Mouse (Mus musculus) effector memory CD4-positive, alpha-beta T cell, adult 5 months (primary cell): ENCODE data around the gene Rgs19. TPM values are rescaled to one million over a fixed set of nuclear protein-coding genes. Genes with fewer than 3 reads are reported as not detected.

Experiments used
- polyA plus RNA-seq: library from polyadenylated mRNA; unstranded; fragments of 100-300 nt; shearing (Covaris generic); gene quantifications from one replicate; pipeline ENCODE4 v1.2.1, GENCODE M21; 2017

Rgs19 gene
- 102 TPM for polyA plus RNA-seq

DNA sequence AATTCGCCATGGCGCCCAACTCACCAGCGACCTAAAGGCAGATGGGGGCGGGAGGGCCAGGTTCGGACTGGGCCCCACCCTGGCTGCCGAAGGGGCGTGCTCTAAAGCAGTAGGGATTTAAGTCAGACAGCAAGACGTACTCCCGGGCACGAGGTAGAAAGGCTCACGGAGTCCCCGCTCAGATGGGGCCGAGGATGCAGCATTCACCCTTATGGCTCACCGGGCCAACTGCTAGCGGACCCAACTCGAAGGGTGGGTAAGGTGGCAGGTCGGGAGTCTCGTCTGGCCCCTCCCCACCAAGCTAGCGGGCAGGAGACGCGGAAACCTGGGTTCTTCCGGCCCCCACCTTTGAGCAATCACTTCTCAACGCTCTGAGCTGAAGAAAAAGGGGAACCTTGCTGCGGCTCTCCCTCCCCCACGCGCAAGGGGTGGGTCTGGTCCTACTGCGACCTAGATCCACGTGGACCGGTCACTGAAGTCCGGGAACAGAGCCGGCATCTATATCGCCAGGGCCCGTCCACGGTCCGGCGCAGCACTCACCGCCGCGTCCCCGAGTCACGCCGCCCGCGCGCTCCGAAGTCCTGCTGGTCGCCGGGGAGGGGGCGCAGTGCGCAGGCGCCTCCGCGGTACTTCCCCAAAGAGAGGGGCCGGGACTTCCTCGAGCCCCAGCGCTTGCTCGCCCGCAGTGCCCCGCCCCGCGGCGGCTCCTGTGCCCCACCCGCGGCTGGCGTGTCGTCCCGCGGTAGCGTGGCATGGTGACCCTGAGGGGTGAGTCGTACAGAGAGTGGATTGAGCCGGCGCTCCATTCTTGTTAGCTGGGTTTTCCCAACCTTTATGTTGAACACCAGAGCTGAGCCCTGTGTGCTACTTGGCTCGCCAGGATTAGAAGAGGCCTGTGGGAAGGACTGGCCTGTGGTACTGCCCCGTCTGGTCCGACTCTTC lies at the start of gene Rgs19:
Rgs19 (minus strand) TSS at position 639 of the 942 bp plus-strand sequence.

GRCm38 (mm10) chr2:181714903-181715326 lies 21.1 kb upstream of the Rgs19 start, which contains the start of gene Oprl1:
Gene Oprl1 (plus strand): TSS chr2:181715016.

GRCm38 (mm10) chr2:181698241-181698640 lies 4.5 kb upstream of the Rgs19 start, which contains the start of gene Lkaaear1:
Gene Lkaaear1 (minus strand): TSS chr2:181698442.

GRCm38 (mm10) chr2:181679951-181680715 lies 13.6 kb downstream of the Rgs19 start, which contains the start of gene Tcea2:
Gene Tcea2 (plus strand): TSS chr2:181680310.

DNA sequence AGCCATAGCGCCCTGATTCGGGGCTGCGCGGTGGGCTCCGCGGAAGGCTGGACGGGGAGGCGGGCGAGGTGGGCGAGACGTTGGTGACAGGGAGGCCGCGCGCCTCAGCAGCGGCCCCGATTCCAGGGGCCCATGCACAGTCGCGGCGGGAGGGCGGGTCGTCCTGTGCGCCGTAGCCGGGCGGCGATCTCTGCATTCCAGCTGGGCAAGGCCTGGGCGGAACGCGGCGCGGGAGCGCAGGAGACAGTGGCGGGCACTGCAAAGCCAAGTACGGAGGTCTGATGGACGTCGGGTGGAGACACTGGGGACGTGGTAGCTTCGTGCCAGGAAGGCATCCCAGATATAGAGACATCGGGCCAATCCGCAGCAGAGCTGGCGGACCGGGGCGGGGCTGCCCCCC lies 22.5 kb downstream of the Rgs19 start, which contains the start of gene Sox18:
Sox18 (minus strand) TSS at position 315 of the 400 bp plus-strand sequence.

GRCm38 (mm10) chr2:181656734-181657133 lies 37.0 kb downstream of the Rgs19 start, which contains the start of gene Gm29797:
Gene Gm29797 (plus strand): TSS chr2:181657034.

Other genes starting within 250 kb of the Rgs19 start
- 16.9 TPM for gene Zbtb46, start 234.6 kb downstream of the Rgs19 start, polyA plus RNA-seq
- gene Abhd16b, start 200.8 kb downstream of the Rgs19 start, polyA plus RNA-seq = not detected
- 90.8 TPM for gene Tpd52l2, start 196.8 kb downstream of the Rgs19 start, polyA plus RNA-seq
- gene Dnajc5, start 173.5 kb downstream of the Rgs19 start, polyA plus RNA-seq = 138 TPM
- gene Uckl1, start 109.1 kb downstream of the Rgs19 start, polyA plus RNA-seq = 113 TPM
- 97.7 TPM for gene Prpf6, start 102.1 kb downstream of the Rgs19 start, polyA plus RNA-seq
- gene Zfp512b, start 101.2 kb downstream of the Rgs19 start, polyA plus RNA-seq = 26.2 TPM
- gene Samd10, start 94.8 kb downstream of the Rgs19 start, polyA plus RNA-seq = 14.5 TPM
- not detected for gene Gm29797, start 36.9 kb downstream of the Rgs19 start, polyA plus RNA-seq
- gene Sox18, start 22.3 kb downstream of the Rgs19 start, polyA plus RNA-seq = not detected
- 21.5 TPM for gene Tcea2, start 13.7 kb downstream of the Rgs19 start, polyA plus RNA-seq
- not detected for gene Lkaaear1, start 4.5 kb upstream of the Rgs19 start, polyA plus RNA-seq
- gene Oprl1, start 21.0 kb upstream of the Rgs19 start, polyA plus RNA-seq = 0.12 TPM
- not detected for gene Myt1, start 69.4 kb upstream of the Rgs19 start, polyA plus RNA-seq
- 60.8 TPM for gene Pcmtd2, start 143.9 kb upstream of the Rgs19 start, polyA plus RNA-seq
- 17.6 TPM for gene Polr3k, start 170.4 kb upstream of the Rgs19 start, polyA plus RNA-seq